In genomic region chr5:76818807-76819206, GRCm38 (mm10) we compare ENCODE assay signal across 23 mouse cellular contexts.
DNase-seq lines count a peak whose midpoint lies in the region; ATAC-seq and TF ChIP-seq lines count a peak whose summit lies in the region.
"Had no signal": no experiment of that assay in that cellular context is flagged by ENCODE, and none has a peak within 500 bp of the region (broad histone marks: within the 10 kb centered on the region; RNA-seq: fewer than 3 reads in every experiment).

No protein-coding gene starts in this region.

- no peak for ATAC-seq in liver, postnatal 0 days
- peak; percentile 42; the same call in 1 of the 2 replicates for ATAC-seq in common myeloid progenitor, adult 5-6 weeks (replicated peaks; ENCODE audit: low read depth, poor library complexity, severe bottlenecking)
- ATAC-seq: forebrain, embryonic 13.5 days had no signal

- no peak for TF ChIP-seq CTCF in liver, postnatal 0 days (IDR thresholded peaks at IDR 0.05; ENCODE audit: low read depth)
- TF ChIP-seq CTCF in MEL (IDR thresholded peaks at IDR 0.05 in 2 of 3, conservative IDR thresholded peaks at IDR 0.05 in 1 of 3; ENCODE audit: control insufficient read depth in 1 of 3, insufficient read depth in 1 of 3, low read depth in 2 of 3, low read length in 3 of 3, poor library complexity in 1 of 3, severe bottlenecking in 1 of 3): no peak
- no peak for TF ChIP-seq CTCF in kidney, adult 2 months (conservative IDR thresholded peaks at IDR 0.05; ENCODE audit: insufficient read depth, insufficient read length, low read depth, low read length)

- TF ChIP-seq RAD21 in MEL (IDR thresholded peaks at IDR 0.05; ENCODE audit: low read depth, low read length): no peak

- no peak for TF ChIP-seq POLR2A in MEL (IDR thresholded peaks at IDR 0.05; ENCODE audit: control insufficient read depth in 1 of 2, insufficient read depth in 1 of 2, low read depth in 1 of 2, low read length in 2 of 2, poor library complexity in 1 of 2)
- no peak for TF ChIP-seq POLR2A in kidney, adult 2 months (IDR thresholded peaks at IDR 0.05; ENCODE audit: low read depth, low read length)

- H3K4me3 ChIP-seq in liver, postnatal 0 days (ENCODE audit: low read depth, low read length): no peak overlapping the region
- H3K4me3 ChIP-seq in MEL (ENCODE audit: control insufficient read depth in 1 of 2, insufficient read depth in 1 of 2, low read depth in 2 of 2, low read length in 2 of 2): no peak overlapping the region
- H3K4me3 ChIP-seq in kidney, adult 2 months (ENCODE audit: insufficient read depth, low read depth, low read length): no peak overlapping the region
- H3K4me3 ChIP-seq: embryonic facial prominence, embryonic 10.5 days; forebrain, embryonic 13.5 days; heart, embryonic 13.5 days; hindbrain, embryonic 15.5 days had no signal

- no peak overlapping the region for H3K27ac ChIP-seq in liver, postnatal 0 days (ENCODE audit: low read depth)
- H3K27ac ChIP-seq in MEL (ENCODE audit: control insufficient read depth, low read depth, low read length): no peak overlapping the region
- H3K27ac ChIP-seq in kidney, adult 2 months (ENCODE audit: insufficient read depth, low read depth, low read length): no peak overlapping the region
- H3K27ac ChIP-seq: embryonic facial prominence, embryonic 10.5 days; forebrain, embryonic 13.5 days; heart, embryonic 13.5 days; hindbrain, embryonic 15.5 days had no signal

- H3K4me2 ChIP-seq in liver, postnatal 0 days (ENCODE audit: low read depth, low read length): no peak overlapping the region
- H3K4me2 ChIP-seq: forebrain, embryonic 13.5 days; heart, embryonic 13.5 days; hindbrain, embryonic 15.5 days had no signal

- 89% methylated on average over 6 of the region's 6 CpGs for WGBS in liver, postnatal 0 days (ENCODE audit: insufficient replicate concordance)
- WGBS in kidney, adult 2 months: 95% methylated on average over 6 of the region's 6 CpGs

- DNase-seq in liver, postnatal 0 days: peak; percentile 21
- no peak for DNase-seq in liver
- DNase-seq in MEL (ENCODE audit: low read depth, low spot score): peak; percentile 50
- peak; percentile 55 for DNase-seq in testis, postnatal 14 days (ENCODE audit: low spot score)
- DNase-seq in urinary bladder, postnatal 36 days (ENCODE audit: low spot score in 2 of 2): no peak
- DNase-seq in kidney, adult 2 months: no peak
- DNase-seq in ovary, postnatal 14 days (ENCODE audit: low spot score): no peak
- DNase-seq: adrenal gland, postnatal 14 days; B cell, adult 2 months; cerebellum, adult 11-12 months; cerebellum, adult 9-10 months; cerebellum, postnatal 36 days; gastrocnemius, postnatal 36 days; heart, adult 11 months; heart, postnatal 36 days; kidney, adult 18-20 months had no signal

- no peaks in the 10 kb centered on the region for H3K9me3 ChIP-seq in liver, postnatal 0 days (ENCODE audit: low read length)
- H3K9me3 ChIP-seq in MEL (replicated peaks; ENCODE audit: insufficient read depth, low read length): no peaks in the 10 kb centered on the region
- H3K9me3 ChIP-seq: forebrain, embryonic 13.5 days; G1E; heart, embryonic 13.5 days; hindbrain, embryonic 15.5 days had no signal

- H3K79me2 ChIP-seq in MEL (ENCODE audit: control insufficient read depth, insufficient read depth, low read length, poor library complexity): no peaks in the 10 kb centered on the region

- H3K27me3 ChIP-seq in liver, postnatal 0 days (ENCODE audit: insufficient read depth, low read length): no peaks in the 10 kb centered on the region
- H3K27me3 ChIP-seq in MEL (ENCODE audit: control insufficient read depth in 1 of 2, insufficient read depth in 2 of 2, low read length in 2 of 2): no peaks in the 10 kb centered on the region
- no peaks in the 10 kb centered on the region for H3K27me3 ChIP-seq in kidney, adult 2 months (replicated peaks; ENCODE audit: control insufficient read depth, insufficient read depth, low read length)
- H3K27me3 ChIP-seq: CH12.LX; forebrain, embryonic 13.5 days; heart, embryonic 13.5 days; hindbrain, embryonic 15.5 days had no signal

- no peak overlapping the region for H3K9ac ChIP-seq in liver, postnatal 0 days (replicated peaks)
- no peak overlapping the region for H3K9ac ChIP-seq in MEL (ENCODE audit: control insufficient read depth, low read depth, low read length, poor library complexity, severe bottlenecking)
- H3K9ac ChIP-seq: forebrain, embryonic 13.5 days; heart, embryonic 13.5 days; hindbrain, embryonic 15.5 days had no signal

- TF ChIP-seq EP300 in liver, postnatal 0 days (IDR thresholded peaks at IDR 0.05; ENCODE audit: low read depth): no peak
- TF ChIP-seq EP300 in MEL (IDR thresholded peaks at IDR 0.05; ENCODE audit: low read depth in 1 of 2, low read length in 2 of 2): no peak

- H3K36me3 ChIP-seq in liver, postnatal 0 days (replicated peaks; ENCODE audit: insufficient read depth, low read length): no peaks in the 10 kb centered on the region
- H3K36me3 ChIP-seq in MEL (ENCODE audit: control insufficient read depth in 1 of 2, insufficient read depth in 2 of 2, low read length in 2 of 2): no peaks in the 10 kb centered on the region
- H3K36me3 ChIP-seq in kidney, adult 2 months (ENCODE audit: control insufficient read depth, insufficient read depth, low read length): no peaks in the 10 kb centered on the region
- H3K36me3 ChIP-seq: heart, embryonic 13.5 days; hindbrain, embryonic 15.5 days had no signal

- H3K4me1 ChIP-seq in liver, postnatal 0 days (ENCODE audit: insufficient read depth): no peaks in the 10 kb centered on the region
- no peaks in the 10 kb centered on the region for H3K4me1 ChIP-seq in MEL (ENCODE audit: control insufficient read depth in 1 of 2, insufficient read depth in 2 of 2, low read length in 2 of 2)
- peaks cover 7% of the 10 kb centered on the region; the same call in 1 of the 2 replicates for H3K4me1 ChIP-seq in kidney, adult 2 months (ENCODE audit: control insufficient read depth, insufficient read depth, low read length)
- H3K4me1 ChIP-seq: embryonic facial prominence, embryonic 10.5 days had no signal

TF ChIP-seq in MEL, 35 proteins besides CTCF, POLR2A, EP300 and RAD21:
- no peak for TF ChIP-seq SMC3 (IDR thresholded peaks at IDR 0.05; ENCODE audit: low read depth, low read length)
- no peak for TF ChIP-seq NELFE (IDR thresholded peaks at IDR 0.05; ENCODE audit: low read depth, low read length)
- no peak for TF ChIP-seq MAFK (IDR thresholded peaks at IDR 0.05; ENCODE audit: borderline replicate concordance, low read depth, low read length)
- no peak for TF ChIP-seq GABPA (IDR thresholded peaks at IDR 0.05; ENCODE audit: low read depth, low read length)
- TF ChIP-seq HCFC1 (IDR thresholded peaks at IDR 0.05; ENCODE audit: low read depth, low read length): no peak
- no peak for TF ChIP-seq CHD2 (IDR thresholded peaks at IDR 0.05; ENCODE audit: low read length)
- no peak for TF ChIP-seq ETS1 (IDR thresholded peaks at IDR 0.05; ENCODE audit: low read depth, low read length)
- TF ChIP-seq POLR2AphosphoS5 (IDR thresholded peaks at IDR 0.05; ENCODE audit: borderline replicate concordance, low read depth, low read length): no peak
- no peak for TF ChIP-seq POLR2AphosphoS2 (IDR thresholded peaks at IDR 0.05; ENCODE audit: low read length)
- no peak for TF ChIP-seq TAL1 (IDR thresholded peaks at IDR 0.05; ENCODE audit: low read length)
- no peak for TF ChIP-seq MXI1 (IDR thresholded peaks at IDR 0.05; ENCODE audit: low read depth, low read length)
- TF ChIP-seq MAX (IDR thresholded peaks at IDR 0.05; ENCODE audit: low read length): no peak
- TF ChIP-seq MEF2A (IDR thresholded peaks at IDR 0.05; ENCODE audit: extremely low read depth, insufficient replicate concordance, low read depth, low read length, poor library complexity, severe bottlenecking): no peak
- no peak for TF ChIP-seq BHLHE40 (IDR thresholded peaks at IDR 0.05; ENCODE audit: borderline replicate concordance, low read depth, low read length)

Comparison
In these comparisons a context has a peak if more than half of its experiments do, and no peak if none do; other contexts are left out.
1. DNase-seq: peak in liver, postnatal 0 days (single experiment), MEL (single experiment) and testis, postnatal 14 days (single experiment); none in liver (single experiment), urinary bladder, postnatal 36 days (0 of 2), kidney, adult 2 months (single experiment) and ovary, postnatal 14 days (single experiment).